Mouse (Mus musculus) large intestine, adult 2 months (tissue): ENCODE results near the gene Hsd17b14. TPM values are rescaled to one million over a fixed set of nuclear protein-coding genes. Genes with fewer than 3 reads are reported as not detected.
"Not testable (repeated sequence)": the region's sequence is repeated elsewhere in the genome, so short reads cannot be mapped to it uniquely, and the experiment has no call there.

ENCODE experiments used
- DNase-seq: peaks from one replicate; pipeline ENCODE4 v3.0.0-alpha.2; 2012; ENCODE audit warnings: low read depth, low spot score
- WGBS: fragments of 180-500 bp; shearing (Covaris S2); methylation state at CpG from one replicate; pipeline ENCODE4 v1.1.7; 2018; 5-methylcytosine and 5-hydroxymethylcytosine counted together
- polyA plus RNA-seq: library from polyadenylated mRNA; depleted of rRNA; stranded (reverse); fragments of >200 nt; gene quantifications from 2 replicates; pipeline ENCODE4 v1.2.3, GENCODE M21; 2012; rRNA removed

Hsd17b14 gene
- 0.30 and 0.50 TPM in 2 replicates for polyA plus RNA-seq

- DNase-seq = no peak
- WGBS = 52% methylated on average over 8 of the region's 8 CpGs
Observed at GRCm38 (mm10) chr7:45554744-45555143, at the start of gene Hsd17b14. Hsd17b14 (plus strand) TSS chr7:45554893.

- WGBS = 22% methylated on average over 6 of the region's 6 CpGs
- peak; percentile 88 for DNase-seq
Observed at GRCm38 (mm10) chr7:45507583-45507982, 47.1 kb upstream of the Hsd17b14 start.

GRCm38 (mm10) chr7:45508561-45508960 is 46.1 kb upstream of the Hsd17b14 start:
- WGBS = 42% methylated on average over 6 of the region's 6 CpGs
- no peak for DNase-seq

GRCm38 (mm10) chr7:45509181-45509882 is 45.4 kb upstream of the Hsd17b14 start:
- DNase-seq = no peak
- 7% methylated on average over 19 of the region's 19 CpGs for WGBS

- under 1% methylated on average over 44 of the region's 44 CpGs for WGBS
- DNase-seq = peak; percentile 87
Observed at GRCm38 (mm10) chr7:45509912-45510787, 44.5 kb upstream of the Hsd17b14 start, which contains the start of gene Nucb1. Nucb1 (minus strand) TSS chr7:45510406.

GRCm38 (mm10) chr7:45514411-45514810 is 40.3 kb upstream of the Hsd17b14 start:
- 88% methylated on average over 7 of the region's 7 CpGs for WGBS
- DNase-seq = no peak

- WGBS = 47% methylated on average over 16 of the region's 16 CpGs
- no peak for DNase-seq
Observed at GRCm38 (mm10) chr7:45515436-45515835, 39.3 kb upstream of the Hsd17b14 start.

- not testable (repeated sequence) for DNase-seq
- 65% methylated on average over 5 of the region's 5 CpGs for WGBS
Observed at GRCm38 (mm10) chr7:45516846-45517245, 37.8 kb upstream of the Hsd17b14 start.

- WGBS = 94% methylated on average over 16 of the region's 16 CpGs
Observed at GRCm38 (mm10) chr7:45518618-45519017, 36.1 kb upstream of the Hsd17b14 start.

GRCm38 (mm10) chr7:45519345-45520120 is 35.2 kb upstream of the Hsd17b14 start:
- WGBS = 51% methylated on average over 8 of the region's 8 CpGs
- no peak for DNase-seq

More at GRCm38 (mm10) chr7:45518618-45519017, 36.1 kb upstream of the Hsd17b14 start:
- DNase-seq = no peak

GRCm38 (mm10) chr7:45520605-45521004 is 34.1 kb upstream of the Hsd17b14 start:
- 93% methylated on average over 7 of the region's 7 CpGs for WGBS

GRCm38 (mm10) chr7:45521728-45522184 is 32.9 kb upstream of the Hsd17b14 start:
- no peak for DNase-seq
- under 1% methylated on average over 28 of the region's 28 CpGs for WGBS

More at GRCm38 (mm10) chr7:45520605-45521004, 34.1 kb upstream of the Hsd17b14 start:
- no peak for DNase-seq

- no peak for DNase-seq
- WGBS = 64% methylated on average over 16 of the region's 16 CpGs
Observed at GRCm38 (mm10) chr7:45522194-45522752, 32.4 kb upstream of the Hsd17b14 start.

- WGBS = 71% methylated on average over 18 of the region's 18 CpGs
- no peak for DNase-seq
Observed at GRCm38 (mm10) chr7:45522957-45523676, 31.6 kb upstream of the Hsd17b14 start.

GRCm38 (mm10) chr7:45523678-45524170 is 31.0 kb upstream of the Hsd17b14 start:
- 72% methylated on average over 13 of the region's 13 CpGs for WGBS
- DNase-seq = no peak

- WGBS = 21% methylated on average over 12 of the region's 12 CpGs
- DNase-seq = no peak
Observed at GRCm38 (mm10) chr7:45524841-45525621, 29.7 kb upstream of the Hsd17b14 start.

GRCm38 (mm10) chr7:45525809-45526473 is 28.8 kb upstream of the Hsd17b14 start, which contains the start of the genes Ppp1r15a and Plekha4:
Ppp1r15a (minus strand) TSS chr7:45526268.
Plekha4 (plus strand) TSS chr7:45526330.
- WGBS = under 1% methylated on average over 54 of the region's 54 CpGs

More at GRCm38 (mm10) chr7:45525809-45526473, 28.8 kb upstream of the Hsd17b14 start, which contains the start of the genes Ppp1r15a and Plekha4:
- peak; percentile 83 for DNase-seq
